Mouse (Mus musculus) liver, embryonic 14.5 days (tissue): ENCODE measurements around the gene Prox2. TPM values are rescaled to one million over a fixed set of nuclear protein-coding genes. Genes with fewer than 3 reads are reported as not detected.

Source experiments
- ATAC-seq: fragments of 200-750 bp; cut with Nextera tagmentation; 2 replicates; pipeline ENCODE4 v1.8.0; 2017; ENCODE audit warnings: moderate number of reproducible peaks, mild to moderate bottlenecking, moderate library complexity; ENCODE audit not compliant: insufficient read depth
- DNase-seq, 3 experiments: peaks; one replicate each; pipeline ENCODE4 v3.0.0-alpha.2; 2012 to 2013; ENCODE audit warnings: low read depth in 3 of 3, low spot score in 3 of 3
- H3K27ac ChIP-seq: fragments of 300-500 bp; sonication (generic); 2 replicates; pipeline ENCODE4 v1.5.1; 2014; ENCODE audit warnings: moderate library complexity, mild to moderate bottlenecking, control low read depth, inconsistent platforms
- H3K27me3 ChIP-seq: fragments of 300-500 bp; sonication (generic); 2 replicates; pipeline ENCODE4 v1.6.1; 2014; ENCODE audit warnings: mild to moderate bottlenecking, low read length, moderate library complexity; ENCODE audit not compliant: control insufficient read depth, insufficient read depth
- H3K36me3 ChIP-seq: fragments of 300-500 bp; sonication (generic); replicated peaks from 2 replicates; pipeline ENCODE4 v1.6.1; 2014; ENCODE audit warnings: low read depth; ENCODE audit not compliant: control insufficient read depth, insufficient read depth
- H3K4me1 ChIP-seq, 2 experiments: fragments of 200-500 bp in 1 of 2; fragments of 300-500 bp in 1 of 2; sonication (generic) in 1 of 2; replicated peaks; 2 replicates each; pipeline ENCODE4 v1.6.1; 2012 to 2014; ENCODE audit warnings: antibody characterized with exemption in 1 of 2, inconsistent platforms in 1 of 2, low read length in 1 of 2; ENCODE audit not compliant: control insufficient read depth in 2 of 2, insufficient read depth in 2 of 2
- H3K4me2 ChIP-seq: fragments of 300-500 bp; sonication (generic); 2 replicates; pipeline ENCODE4 v1.6.1; 2014; ENCODE audit warnings: low read depth, mild to moderate bottlenecking, control low read depth, moderate library complexity
- H3K4me3 ChIP-seq, 2 experiments: fragments of 200-500 bp in 1 of 2; fragments of 300-500 bp in 1 of 2; sonication (generic) in 1 of 2; 2 replicates each; pipeline ENCODE4 v1.5.1; 2012 to 2014; ENCODE audit warnings: low read depth in 2 of 2, low read length in 2 of 2, mild to moderate bottlenecking in 2 of 2, control low read depth in 1 of 2, inconsistent platforms in 1 of 2, moderate library complexity in 1 of 2; ENCODE audit not compliant: insufficient read depth in 1 of 2
- H3K9ac ChIP-seq: fragments of 300-500 bp; sonication (generic); replicated peaks from 2 replicates; pipeline ENCODE4 v1.6.1; 2014; ENCODE audit warnings: mild to moderate bottlenecking, control low read depth, moderate library complexity
- H3K9me3 ChIP-seq: fragments of 300-500 bp; sonication (generic); 2 replicates; pipeline ENCODE4 v1.6.1; 2016; ENCODE audit warnings: low read length, mixed read lengths; ENCODE audit not compliant: control insufficient read depth
- CTCF ChIP-seq: IDR thresholded peaks from 2 replicates; pipeline ENCODE4 v1.5.1; 2016; ENCODE audit warnings: antibody characterized with exemption, low read depth, control low read depth
- EP300 ChIP-seq: IDR thresholded peaks from 2 replicates; pipeline ENCODE4 v1.6.1; 2016; ENCODE audit warnings: antibody characterized with exemption, low read depth
- WGBS: fragments of 180-500 bp; shearing (Covaris S2); extraction: QIAGEN DNeasy Blood & Tissue Kit; methylation state at CpG from one replicate; pipeline ENCODE4 v1.1.7; 2014; ENCODE audit not compliant: insufficient replicate concordance; 5-methylcytosine and 5-hydroxymethylcytosine counted together
- polyA plus RNA-seq, 2 experiments: library from polyadenylated mRNA; depleted of rRNA in 1 of 2; stranded (reverse) in 1 of 2; unstranded in 1 of 2; fragments of >200 nt; fragmentation: Nextera tagmentation in 1 of 2; extraction: Ambion mirVana in 1 of 2; gene quantifications; 2 replicates each; pipeline versions ENCODE4 v1.2.1 to v1.2.3; 2012 to 2014

The Prox2 gene
- polyA plus RNA-seq, 2 experiments, result 1.2 to 2.8 TPM

DNA sequence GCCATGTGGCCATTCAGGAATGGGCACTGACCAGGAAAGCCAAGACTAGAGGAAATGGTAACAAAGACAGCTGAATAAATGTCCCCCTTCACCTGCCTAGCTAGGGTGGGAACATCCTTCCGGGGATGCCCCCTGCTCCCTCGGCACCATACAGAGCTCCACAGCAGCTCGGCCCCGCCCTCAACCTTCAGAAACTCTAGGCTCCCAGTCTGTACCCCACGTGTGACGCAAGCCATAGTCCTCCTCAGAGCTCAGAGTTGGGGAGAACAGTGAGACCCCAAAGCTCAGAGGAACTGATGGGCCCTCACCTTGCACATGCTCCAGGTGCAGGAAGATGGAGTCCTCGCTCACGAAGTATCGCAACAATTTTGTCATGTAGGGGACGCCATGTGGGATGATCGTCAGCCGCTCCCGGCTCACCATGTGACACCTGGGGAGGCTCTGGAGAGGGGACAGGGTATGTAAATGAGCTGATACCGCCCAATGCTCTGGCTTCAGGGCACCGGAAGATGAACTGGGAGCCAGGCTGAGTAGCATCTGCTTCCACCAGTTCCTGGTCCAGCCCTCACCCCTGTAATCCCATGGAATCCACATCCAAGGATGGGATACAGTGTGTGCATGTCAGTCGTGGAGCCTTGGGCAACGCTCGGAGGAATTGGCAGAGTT lies 29.6 kb upstream of the Prox2 start:
- 39% methylated on average over 18 of the region's 18 CpGs for WGBS
- no peak overlapping the region for H3K9ac ChIP-seq
- peaks cover 3% of the 10 kb centered on the region for H3K36me3 ChIP-seq
- no peak overlapping the region for H3K4me2 ChIP-seq
- no peak for TF ChIP-seq EP300
- no peak for TF ChIP-seq CTCF
- no peak overlapping the region for H3K4me3 ChIP-seq
- ATAC-seq (no peak), DNase-seq (no peak)
- 0 out of 2 replicates have a peak, but pooled peaks cover 3% of the 10 kb centered on the region for H3K27me3 ChIP-seq
- H3K4me1 ChIP-seq, result no peaks in the 10 kb centered on the region
- H3K9me3 ChIP-seq, result no peaks in the 10 kb centered on the region
- H3K27ac ChIP-seq, result no peak overlapping the region

DNA sequence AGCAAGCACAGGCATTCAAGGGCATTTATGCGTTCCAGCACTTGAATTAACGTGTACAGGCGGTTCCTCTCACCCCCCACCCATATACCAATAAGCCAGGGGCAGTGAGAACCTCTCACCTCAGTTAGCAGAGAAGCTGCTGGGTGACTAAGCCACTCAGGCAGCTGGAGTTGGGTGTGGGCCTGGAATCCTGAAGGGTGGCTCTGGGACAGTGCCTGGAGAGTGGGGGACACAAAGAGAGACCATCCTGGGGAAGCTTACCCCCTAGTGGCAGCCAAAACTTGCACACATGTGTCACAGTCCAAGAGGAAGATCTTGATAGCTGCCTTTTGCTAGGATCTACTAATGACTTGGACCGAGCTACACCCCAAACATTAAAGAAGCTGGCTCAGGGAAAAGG lies 26.1 kb upstream of the Prox2 start:
- no peak overlapping the region for H3K4me2 ChIP-seq
- no peak overlapping the region for H3K9ac ChIP-seq
- no peaks in the 10 kb centered on the region for H3K9me3 ChIP-seq
- H3K27me3 ChIP-seq, result 0 out of 2 replicates have a peak, but pooled peaks cover 3% of the 10 kb centered on the region
- TF ChIP-seq CTCF (peak; percentile 29), EP300 (no peak)
- peaks cover 30% of the 10 kb centered on the region for H3K36me3 ChIP-seq
- DNase-seq, result no peak
- no peaks in the 10 kb centered on the region for H3K4me1 ChIP-seq
- H3K27ac ChIP-seq, result no peak overlapping the region
- ATAC-seq, result no peak
- 80% methylated on average over 4 of the region's 4 CpGs for WGBS
- H3K4me3 ChIP-seq, result no peak overlapping the region

DNA sequence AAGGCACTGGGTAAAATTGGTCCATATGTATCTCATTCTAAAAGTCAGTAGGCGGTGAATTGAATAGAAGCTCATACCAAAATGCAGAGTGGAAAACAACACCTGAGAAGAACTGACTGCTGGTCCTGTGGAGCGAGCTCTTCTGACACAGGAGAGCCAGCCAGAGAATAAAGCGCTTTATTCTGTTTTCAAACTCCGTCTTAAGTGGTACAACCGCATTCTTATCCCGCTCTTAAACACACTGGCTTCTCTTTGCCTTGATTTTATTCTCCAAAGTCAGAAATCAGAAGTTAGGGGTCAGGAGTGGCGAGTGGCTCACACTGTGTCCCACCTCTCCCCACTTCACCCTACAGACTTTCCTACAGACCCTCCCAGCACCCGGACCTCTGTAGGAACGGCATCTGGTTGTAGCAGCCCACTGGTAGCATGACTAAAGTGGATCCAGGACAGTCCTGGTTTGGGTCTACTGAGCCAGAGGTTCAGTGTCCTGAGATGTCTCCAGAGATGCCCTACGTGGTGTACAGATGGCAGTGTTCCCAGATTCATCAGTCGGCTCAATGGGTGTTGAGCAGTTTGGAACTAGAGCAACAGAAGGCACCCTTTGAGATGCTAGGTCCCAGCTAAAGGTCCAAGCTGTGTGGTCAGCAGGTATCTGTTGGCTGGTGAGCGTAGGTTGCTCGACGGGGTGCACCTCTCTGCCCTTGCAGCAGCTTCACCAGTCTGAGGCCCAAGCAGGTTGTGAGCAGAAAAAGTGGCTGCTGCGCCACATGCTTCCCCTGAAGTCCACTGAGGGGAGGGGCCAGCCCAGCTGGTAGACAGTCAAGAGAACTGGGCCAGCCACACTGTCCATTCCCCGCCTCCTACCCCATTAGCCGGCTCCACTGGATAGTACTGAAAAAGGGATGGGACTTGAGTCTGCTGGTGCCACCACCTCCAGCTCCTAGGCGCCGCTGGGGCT lies 25.2 kb upstream of the Prox2 start:
- no peak for TF ChIP-seq CTCF
- TF ChIP-seq EP300, result no peak
- ATAC-seq (peak; percentile 16), DNase-seq (no peak)
- no peak overlapping the region for H3K9ac ChIP-seq
- 0 out of 2 replicates have a peak, but pooled peaks cover 3% of the 10 kb centered on the region for H3K27me3 ChIP-seq
- no peak overlapping the region for H3K4me3 ChIP-seq
- peaks cover 38% of the 10 kb centered on the region for H3K36me3 ChIP-seq
- WGBS, result 80% methylated on average over 19 of the region's 19 CpGs
- H3K4me1 ChIP-seq, result no peaks in the 10 kb centered on the region
- H3K9me3 ChIP-seq, result no peaks in the 10 kb centered on the region
- no peak overlapping the region for H3K4me2 ChIP-seq
- H3K27ac ChIP-seq, result no peak overlapping the region

DNA sequence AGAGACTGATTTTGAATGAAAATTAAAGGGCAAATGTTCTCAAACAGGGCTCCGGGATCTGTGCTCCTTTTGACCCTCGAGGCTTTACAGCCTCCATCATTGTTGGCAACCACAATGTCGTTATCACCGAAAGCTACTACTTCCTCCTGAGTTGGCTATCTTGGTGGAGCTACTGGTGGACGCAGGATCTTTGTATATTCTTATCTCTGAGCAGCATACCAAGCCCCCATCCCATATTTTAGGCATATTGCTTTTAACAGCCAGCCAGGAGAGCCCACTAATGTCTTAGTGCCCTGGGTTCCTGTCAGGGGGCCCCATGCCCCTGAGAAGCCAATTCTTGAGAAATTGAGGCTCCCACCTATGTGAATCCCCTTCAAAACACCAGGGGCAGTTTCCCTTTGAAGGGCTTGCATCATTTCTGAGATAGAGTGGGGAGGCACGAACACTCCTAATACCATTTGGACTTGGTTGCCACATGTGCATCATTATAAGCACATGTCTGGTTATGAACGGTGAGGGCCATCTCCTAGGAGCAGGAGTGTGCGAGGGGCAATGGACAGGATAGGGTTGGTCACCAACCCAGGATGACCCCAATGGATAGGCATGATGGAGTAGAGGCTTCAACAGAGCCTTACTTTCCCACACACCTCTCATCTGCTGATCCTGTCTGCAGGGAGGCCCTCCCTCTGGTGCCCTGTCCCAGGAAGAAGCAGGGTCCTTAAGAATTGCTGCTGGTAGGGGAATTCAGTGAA lies 23.7 kb upstream of the Prox2 start:
- H3K4me1 ChIP-seq, result no peaks in the 10 kb centered on the region
- no peaks in the 10 kb centered on the region for H3K9me3 ChIP-seq
- TF ChIP-seq EP300 (no peak), CTCF (no peak)
- no peak overlapping the region for H3K27ac ChIP-seq
- H3K36me3 ChIP-seq, result peaks cover 51% of the 10 kb centered on the region
- ATAC-seq, result no peak
- no peak overlapping the region for H3K9ac ChIP-seq
- H3K27me3 ChIP-seq, result 0 out of 2 replicates have a peak, but pooled peaks cover 2% of the 10 kb centered on the region
- H3K4me2 ChIP-seq, result no peak overlapping the region
- no peak overlapping the region for H3K4me3 ChIP-seq
- no peak for DNase-seq
- WGBS, result 27% methylated on average over 8 of the region's 8 CpGs
